Comparison of ENCODE assay signal across 20 mouse cellular contexts in genomic region chr10:68095136-68095535, GRCm38 (mm10).
DNase-seq lines count a peak whose midpoint lies in the region; ATAC-seq and TF ChIP-seq lines count a peak whose summit lies in the region.
"Had no signal": no experiment of that assay in that cellular context is flagged by ENCODE, and none has a peak within 500 bp of the region (broad histone marks: within the 10 kb centered on the region; RNA-seq: fewer than 3 reads in every experiment).

No protein-coding gene starts in this region.

- no peak overlapping the region for H3K4me2 ChIP-seq in heart, embryonic 16.5 days (ENCODE audit: low read depth, low read length)
- H3K4me2 ChIP-seq in lung, embryonic 16.5 days (ENCODE audit: low read depth, low read length) = no peak overlapping the region
- no peak overlapping the region for H3K4me2 ChIP-seq in hindbrain, postnatal 0 days (ENCODE audit: low read depth, low read length)
- H3K4me2 ChIP-seq: embryonic facial prominence, embryonic 12.5 days; forebrain, embryonic 12.5 days; heart, embryonic 12.5 days; hindbrain, embryonic 12.5 days had no signal

- H3K27me3 ChIP-seq in heart, embryonic 16.5 days (ENCODE audit: control insufficient read depth, insufficient read depth, low read length) = no peaks in the 10 kb centered on the region
- H3K27me3 ChIP-seq in lung, embryonic 16.5 days (ENCODE audit: control insufficient read depth, insufficient read depth, low read depth, low read length) = no peaks in the 10 kb centered on the region
- H3K27me3 ChIP-seq in hindbrain, postnatal 0 days (ENCODE audit: insufficient read depth, low read length) = no peaks in the 10 kb centered on the region
- H3K27me3 ChIP-seq: embryonic facial prominence, embryonic 12.5 days; forebrain, embryonic 12.5 days; heart, embryonic 12.5 days; hindbrain, embryonic 12.5 days had no signal

- peak overlapping the region; percentile 48; the same call in 1 of the 2 replicates for H3K27ac ChIP-seq in heart, embryonic 16.5 days (ENCODE audit: low read length)
- peak overlapping the region; percentile 68 for H3K27ac ChIP-seq in lung, embryonic 16.5 days (ENCODE audit: low read length)
- no peak overlapping the region for H3K27ac ChIP-seq in hindbrain, postnatal 0 days
- H3K27ac ChIP-seq: embryonic facial prominence, embryonic 12.5 days; forebrain, embryonic 12.5 days; heart, adult 2 months; hindbrain, embryonic 12.5 days had no signal

- no peak for TF ChIP-seq POLR2A in lung, adult 2 months (IDR thresholded peaks at IDR 0.05; ENCODE audit: borderline replicate concordance, extremely low read depth, low read depth, low read length)

- no peak overlapping the region for H3K9ac ChIP-seq in heart, embryonic 16.5 days (ENCODE audit: low read length)
- no peak overlapping the region for H3K9ac ChIP-seq in lung, embryonic 16.5 days (ENCODE audit: low read length)
- no peak overlapping the region for H3K9ac ChIP-seq in hindbrain, postnatal 0 days (replicated peaks; ENCODE audit: low read length)
- H3K9ac ChIP-seq: embryonic facial prominence, embryonic 12.5 days; forebrain, embryonic 12.5 days; heart, embryonic 12.5 days; hindbrain, embryonic 12.5 days had no signal

- DNase-seq in heart, postnatal 36 days = no peak
- peak; percentile 69 for DNase-seq in lung, adult 2 months
- peak; percentile 79 for DNase-seq in lung, postnatal 36 days
- DNase-seq in hindbrain, postnatal 0 days (ENCODE audit: low spot score) = no peak
- DNase-seq in c-Kit-positive CD71-positive TER-119-positive erythroid progenitor cells, embryonic 14.5 days (ENCODE audit: low spot score) = no peak
- DNase-seq: adrenal gland, adult 8-10 months; adrenal gland, postnatal 36 days; cerebellum, adult 11 months; cerebellum, adult 9-10 months; cerebellum, postnatal 25 days; gastrocnemius, postnatal 10 days; heart, adult 2 months had no signal

- ATAC-seq in heart, embryonic 16.5 days (replicated peaks; ENCODE audit: extremely low read depth, insufficient read depth, low FRiP score) = no peak
- peak; percentile 63 for ATAC-seq in lung, embryonic 16.5 days (ENCODE audit: low read depth)
- no peak for ATAC-seq in hindbrain, postnatal 0 days
- ATAC-seq: forebrain, embryonic 16.5 days; hindbrain, embryonic 16.5 days had no signal

- no peak for TF ChIP-seq CTCF in lung, adult 2 months (IDR thresholded peaks at IDR 0.05; ENCODE audit: insufficient read depth, low read length)
- TF ChIP-seq CTCF in hindbrain, postnatal 0 days (IDR thresholded peaks at IDR 0.05; ENCODE audit: low read depth) = no peak

- H3K4me1 ChIP-seq in heart, embryonic 16.5 days (ENCODE audit: control insufficient read depth, insufficient read depth, low read length) = peaks cover 21% of the 10 kb centered on the region
- H3K4me1 ChIP-seq in lung, adult 2 months (ENCODE audit: control insufficient read depth, insufficient read depth, low read length) = peaks cover 23% of the 10 kb centered on the region
- peaks cover 29% of the 10 kb centered on the region for H3K4me1 ChIP-seq in lung, embryonic 16.5 days (replicated peaks; ENCODE audit: control insufficient read depth, insufficient read depth, low read length)
- H3K4me1 ChIP-seq in hindbrain, postnatal 0 days (ENCODE audit: insufficient read depth, low read length) = no peaks in the 10 kb centered on the region
- H3K4me1 ChIP-seq: embryonic facial prominence, embryonic 12.5 days; forebrain, embryonic 12.5 days; hindbrain, embryonic 12.5 days had no signal

- no peaks in the 10 kb centered on the region for H3K9me3 ChIP-seq in heart, embryonic 16.5 days (replicated peaks; ENCODE audit: control insufficient read depth, low read length)
- H3K9me3 ChIP-seq in lung, embryonic 16.5 days (ENCODE audit: control insufficient read depth, low read length) = no peaks in the 10 kb centered on the region
- no peaks in the 10 kb centered on the region for H3K9me3 ChIP-seq in hindbrain, postnatal 0 days (ENCODE audit: low read length)
- H3K9me3 ChIP-seq: embryonic facial prominence, embryonic 12.5 days; forebrain, embryonic 12.5 days; heart, embryonic 12.5 days; hindbrain, embryonic 12.5 days had no signal

- 29% methylated on average over 2 of the region's 2 CpGs for WGBS in heart, embryonic 16.5 days
- 52% methylated on average over 2 of the region's 2 CpGs for WGBS in lung, adult 2 months
- WGBS in lung, embryonic 16.5 days = 60% methylated on average over 2 of the region's 2 CpGs
- 94% methylated on average over 2 of the region's 2 CpGs for WGBS in hindbrain, postnatal 0 days

- peaks cover 46% of the 10 kb centered on the region for H3K36me3 ChIP-seq in heart, embryonic 16.5 days (ENCODE audit: control insufficient read depth, insufficient read depth)
- peaks cover 42% of the 10 kb centered on the region for H3K36me3 ChIP-seq in lung, embryonic 16.5 days (ENCODE audit: control insufficient read depth, insufficient read depth, low read length)
- peaks cover 29% of the 10 kb centered on the region for H3K36me3 ChIP-seq in hindbrain, postnatal 0 days (ENCODE audit: insufficient read depth, low read length)

- intact Hi-C loops in heart, postnatal 36 days (cut with DNase I) = no loop called here

- no peak overlapping the region for H3K4me3 ChIP-seq in heart, embryonic 16.5 days (ENCODE audit: low read length)
- no peak overlapping the region for H3K4me3 ChIP-seq in lung, adult 2 months (replicated peaks; ENCODE audit: extremely low read depth, low read depth, low read length)
- H3K4me3 ChIP-seq in lung, embryonic 16.5 days (ENCODE audit: low read length) = no peak overlapping the region
- H3K4me3 ChIP-seq in hindbrain, postnatal 0 days (ENCODE audit: low read length) = no peak overlapping the region
- H3K4me3 ChIP-seq: embryonic facial prominence, embryonic 12.5 days; forebrain, embryonic 12.5 days; heart, adult 2 months; heart, embryonic 12.5 days; hindbrain, embryonic 12.5 days had no signal

Comparison
In these comparisons a context has a peak if more than half of its experiments do, and no peak if none do; other contexts are left out.
1. DNase-seq: peak in lung, adult 2 months (single experiment) and lung, postnatal 36 days (single experiment); none in heart, postnatal 36 days (0 of 2), hindbrain, postnatal 0 days (single experiment) and c-Kit-positive CD71-positive TER-119-positive erythroid progenitor cells, embryonic 14.5 days (single experiment).